Mouse (Mus musculus) spleen, adult 18-20 months (tissue): ENCODE measurements at regions not wholly inside any gene's neighbourhood (a gene's known extent, or its start where the extent isn't known, plus 50 kb on each side); places are given as distances from the start of the nearest gene placed in this dataset.

Source experiments
- DNase-seq, 2 experiments: peaks; one replicate each; pipeline ENCODE4 v3.0.0; 2022; ENCODE audit warnings: mixed read lengths in 2 of 2

- no peak for DNase-seq
These were observed 123.1 kb upstream of the Cdkn3 start for GRCm38 (mm10) chr14:46637240-46637639.

DNA sequence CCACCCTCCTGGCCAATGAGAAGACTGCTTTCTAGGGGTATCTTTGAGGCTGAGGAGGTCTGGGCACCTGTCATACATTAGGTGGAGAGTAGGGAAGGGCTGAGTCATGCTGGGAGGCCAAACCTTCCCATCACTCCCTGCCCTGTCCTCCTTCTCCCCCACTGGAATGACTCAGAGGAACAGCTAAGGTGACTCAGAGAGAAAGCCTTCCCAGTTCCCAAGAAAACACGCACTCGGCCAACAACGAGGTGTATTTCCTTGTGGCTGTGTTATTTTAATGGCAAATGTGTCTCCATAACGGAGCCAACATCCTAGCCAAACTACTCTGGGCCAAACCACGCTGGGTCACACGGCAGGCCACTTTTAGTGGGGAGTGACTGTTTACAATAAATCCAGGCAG is 124.0 kb upstream of the Cdkn3 start:
- no peak for DNase-seq

DNA sequence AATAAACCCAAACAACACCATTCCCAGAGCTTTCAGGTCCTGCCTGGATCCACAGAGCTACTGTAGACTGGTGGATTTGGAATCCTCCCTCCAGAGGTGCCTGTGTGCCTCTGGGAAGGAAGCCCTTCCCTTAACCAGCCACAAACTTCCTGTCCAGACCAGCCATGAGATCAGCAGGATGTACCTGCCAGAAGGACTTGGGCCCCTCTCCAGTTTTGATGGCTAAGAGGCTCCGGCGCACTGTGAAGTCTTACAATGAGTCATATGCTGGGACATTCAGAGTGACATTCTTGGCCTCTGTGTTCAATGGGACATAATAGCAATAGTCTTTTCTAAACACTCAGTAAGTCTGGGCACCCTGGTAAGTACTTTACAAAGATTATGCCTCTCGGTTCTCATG is 125.0 kb upstream of the Cdkn3 start:
- no peak for DNase-seq

DNA sequence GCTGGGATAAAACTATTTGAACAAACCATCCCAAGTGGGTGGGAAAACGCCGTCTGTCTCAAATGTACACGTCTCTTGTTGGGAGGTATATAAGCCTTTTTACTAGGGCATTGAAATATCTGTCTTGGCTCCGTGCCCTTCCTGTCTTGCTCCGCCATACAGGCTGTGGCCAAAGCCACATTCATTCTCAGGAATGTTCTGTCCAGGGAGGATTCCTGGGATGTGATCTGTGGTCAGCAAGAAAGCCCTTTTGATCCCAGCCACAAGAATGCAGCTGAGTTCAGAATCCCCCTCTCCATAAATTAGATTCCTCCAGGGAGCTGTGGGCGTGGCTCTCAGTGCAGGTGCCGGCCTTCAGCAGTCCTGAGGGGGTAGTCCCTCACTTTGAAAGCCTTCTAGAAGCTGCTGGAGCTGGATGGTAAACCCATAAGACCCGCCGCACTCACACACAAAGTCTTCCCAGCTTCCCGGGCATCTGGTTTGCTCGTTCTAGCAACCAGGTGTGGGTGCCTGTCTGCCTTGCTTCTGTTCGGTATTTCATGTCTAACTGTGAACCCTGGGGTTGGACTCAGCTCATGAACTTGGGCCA is 125.6 kb upstream of the Cdkn3 start:
- DNase-seq = no peak

GRCm38 (mm10) chr14:46634251-46634650 is 126.1 kb upstream of the Cdkn3 start:
- DNase-seq = no peak

- DNase-seq = no peak
These were observed 132.7 kb upstream of the Cdkn3 start for GRCm38 (mm10) chr14:46627690-46628089.

- no peak for DNase-seq
These were observed 134.6 kb upstream of the Cdkn3 start for GRCm38 (mm10) chr14:46625760-46626159.

GRCm38 (mm10) chr14:46623645-46624044 is 136.7 kb upstream of the Cdkn3 start:
- DNase-seq = no peak

DNA sequence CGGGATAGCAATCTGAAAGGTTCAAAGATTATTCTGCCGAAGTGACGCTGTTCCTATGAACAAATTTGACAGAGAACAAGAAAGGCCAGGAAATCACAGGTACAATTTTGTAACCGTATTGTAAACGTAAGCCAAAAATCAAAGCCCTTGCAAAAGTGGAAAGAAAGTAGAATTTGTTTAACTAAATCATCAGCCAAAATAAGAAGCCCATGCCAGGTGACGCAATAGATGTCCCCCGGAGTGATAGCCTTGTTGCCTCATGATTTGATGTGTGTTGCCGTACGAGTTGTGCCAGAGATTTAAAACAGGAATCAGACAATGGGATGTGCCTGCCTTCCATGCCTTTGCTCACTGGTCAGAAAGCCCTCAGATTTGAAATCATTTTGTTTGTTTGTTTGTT is 144.3 kb upstream of the Cdkn3 start:
- no peak for DNase-seq

- DNase-seq = no peak
These were observed 145.4 kb upstream of the Cdkn3 start for GRCm38 (mm10) chr14:46614936-46615335.

DNA sequence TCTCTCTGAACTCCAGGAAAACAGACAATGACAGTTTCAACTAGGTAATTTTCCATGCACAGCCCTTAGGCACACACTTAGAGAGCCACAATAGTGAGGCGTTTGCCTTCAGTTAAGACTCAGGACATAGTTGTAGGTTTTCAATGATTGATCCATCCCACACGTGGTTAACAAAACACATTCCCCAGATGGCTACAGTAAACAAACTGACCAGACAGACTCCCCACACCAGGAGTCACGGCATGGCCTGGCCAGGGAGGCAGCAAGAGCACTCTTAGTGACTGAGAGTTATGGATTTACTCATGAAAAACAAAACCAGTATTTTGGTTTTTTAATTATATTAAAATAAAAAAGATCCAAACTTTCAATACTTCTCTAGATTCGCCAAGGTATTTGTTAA is 146.6 kb upstream of the Cdkn3 start:
- DNase-seq = no peak

DNA sequence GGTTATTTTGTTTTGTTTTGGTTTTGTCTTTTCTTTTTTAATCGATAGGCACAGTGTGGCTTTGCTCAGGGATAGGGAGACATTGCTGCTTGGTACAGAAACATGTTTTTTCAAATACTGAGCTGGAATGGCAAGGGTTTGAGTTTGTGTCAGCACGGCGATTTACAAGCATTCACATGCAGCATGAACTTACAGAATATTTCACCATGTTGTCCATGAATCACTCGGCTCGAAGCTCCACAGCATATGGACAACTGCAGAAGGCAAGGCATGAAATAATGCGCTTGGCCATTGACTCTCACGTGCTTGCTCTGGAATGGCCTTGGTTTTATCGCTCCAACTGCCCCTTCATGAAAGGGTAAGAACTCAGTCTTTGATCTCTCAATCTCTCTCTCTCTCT is 147.1 kb upstream of the Cdkn3 start:
- no peak for DNase-seq

DNA sequence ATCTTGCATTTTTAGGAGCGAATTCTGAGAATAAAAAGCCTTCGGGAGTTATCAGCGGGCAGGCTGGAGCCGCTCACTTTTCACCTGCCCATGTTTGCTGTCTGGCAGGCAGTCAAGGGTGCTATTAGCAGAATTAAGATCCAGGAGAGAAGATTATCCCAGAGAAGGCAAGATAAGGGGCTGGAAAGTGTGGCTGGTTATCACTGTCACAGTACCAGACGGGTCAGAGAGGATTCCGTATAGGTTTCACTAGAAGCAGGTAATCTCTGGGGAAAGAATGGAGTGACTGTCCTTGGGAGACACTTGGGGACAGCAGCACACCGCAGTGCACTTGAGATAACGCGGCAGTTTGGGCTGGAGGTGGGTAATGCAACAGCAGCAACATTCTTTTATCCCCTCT is 147.8 kb upstream of the Cdkn3 start:
- DNase-seq = no peak

GRCm38 (mm10) chr14:46610926-46611325 is 149.4 kb upstream of the Cdkn3 start:
- no peak for DNase-seq

DNA sequence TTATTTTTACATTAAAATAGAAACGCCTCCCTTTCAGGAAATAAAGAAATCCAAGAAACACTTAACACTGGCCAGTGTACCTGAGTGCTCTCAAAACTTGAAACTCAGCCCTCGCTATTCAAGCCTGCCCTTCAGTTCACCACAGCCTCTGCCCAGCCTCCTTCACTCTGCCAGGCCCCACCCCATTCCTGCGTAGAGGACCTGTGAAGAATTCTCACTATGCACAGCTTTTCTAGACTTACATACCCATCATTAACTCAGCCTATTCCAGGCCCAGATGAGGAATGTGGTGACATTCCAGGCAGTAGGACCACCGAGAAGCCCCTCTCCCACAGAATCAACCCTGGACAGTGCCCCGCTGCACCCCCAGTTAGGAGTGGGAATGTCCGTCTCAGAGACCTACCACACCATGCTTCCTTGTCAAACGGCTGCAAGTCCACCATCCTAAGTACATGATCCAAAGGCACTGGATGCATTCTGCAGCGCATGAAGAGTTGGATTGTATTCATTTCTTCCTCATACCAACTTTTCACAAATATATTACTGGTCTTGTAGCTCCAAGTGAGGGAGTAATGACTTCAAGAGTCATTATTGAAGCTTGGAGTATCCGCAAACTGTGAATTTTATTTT is 150.0 kb upstream of the Cdkn3 start:
- no peak for DNase-seq

- DNase-seq = no peak
These were observed 153.6 kb upstream of the Cdkn3 start for GRCm38 (mm10) chr14:46606694-46607093.

DNA sequence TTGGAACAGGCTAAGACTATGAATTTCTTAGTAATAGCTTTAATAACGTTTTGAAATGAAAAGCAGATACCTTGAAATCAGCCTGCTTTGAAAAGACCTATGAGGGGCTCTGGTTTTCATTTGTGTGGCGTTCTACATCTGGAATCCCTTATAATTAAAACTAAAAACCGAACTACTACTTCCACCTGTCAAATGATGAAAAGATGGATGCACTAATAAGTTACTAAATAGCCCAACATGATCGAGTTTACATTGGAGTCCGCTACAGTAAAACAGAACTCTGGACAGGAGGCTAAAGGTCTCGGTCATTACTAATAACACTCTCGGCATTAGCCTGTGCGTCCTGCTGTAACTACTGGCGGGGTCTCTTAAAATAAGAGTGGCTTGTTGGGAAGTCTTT is 154.3 kb upstream of the Cdkn3 start:
- no peak for DNase-seq

DNA sequence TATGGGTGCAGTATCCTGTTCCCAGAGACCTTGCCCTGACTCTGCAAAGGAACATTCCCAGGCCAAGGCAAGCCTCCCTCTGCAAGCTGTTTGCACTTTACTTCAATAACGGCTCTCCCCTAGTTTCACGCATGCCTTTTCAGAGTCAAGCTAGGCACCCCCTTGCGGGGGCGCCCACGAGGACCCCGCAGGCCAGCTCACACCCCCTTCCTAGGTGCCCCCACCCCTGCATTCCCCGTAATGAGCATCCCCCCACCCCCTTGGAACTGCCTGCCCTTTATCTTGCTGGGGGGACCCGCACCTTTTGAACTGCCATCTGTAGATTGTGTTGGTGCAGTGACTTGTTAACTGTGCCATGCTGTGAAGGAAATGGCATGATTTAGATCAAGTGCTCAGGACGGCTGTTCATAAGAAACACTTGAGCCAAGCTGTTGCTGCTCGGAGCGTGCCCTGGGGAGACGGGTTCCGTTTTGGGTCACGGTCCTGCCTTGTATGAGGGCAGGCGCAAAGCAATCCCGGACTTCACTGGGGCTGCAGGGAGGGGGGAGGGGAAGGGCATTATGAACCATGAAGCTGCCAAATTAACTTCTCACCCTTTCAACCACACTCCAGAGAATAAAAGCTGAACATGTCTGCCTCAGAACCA is 155.3 kb upstream of the Cdkn3 start:
- no peak for DNase-seq

GRCm38 (mm10) chr14:46604156-46604885 is 156.0 kb upstream of the Cdkn3 start:
- DNase-seq = no peak

DNA sequence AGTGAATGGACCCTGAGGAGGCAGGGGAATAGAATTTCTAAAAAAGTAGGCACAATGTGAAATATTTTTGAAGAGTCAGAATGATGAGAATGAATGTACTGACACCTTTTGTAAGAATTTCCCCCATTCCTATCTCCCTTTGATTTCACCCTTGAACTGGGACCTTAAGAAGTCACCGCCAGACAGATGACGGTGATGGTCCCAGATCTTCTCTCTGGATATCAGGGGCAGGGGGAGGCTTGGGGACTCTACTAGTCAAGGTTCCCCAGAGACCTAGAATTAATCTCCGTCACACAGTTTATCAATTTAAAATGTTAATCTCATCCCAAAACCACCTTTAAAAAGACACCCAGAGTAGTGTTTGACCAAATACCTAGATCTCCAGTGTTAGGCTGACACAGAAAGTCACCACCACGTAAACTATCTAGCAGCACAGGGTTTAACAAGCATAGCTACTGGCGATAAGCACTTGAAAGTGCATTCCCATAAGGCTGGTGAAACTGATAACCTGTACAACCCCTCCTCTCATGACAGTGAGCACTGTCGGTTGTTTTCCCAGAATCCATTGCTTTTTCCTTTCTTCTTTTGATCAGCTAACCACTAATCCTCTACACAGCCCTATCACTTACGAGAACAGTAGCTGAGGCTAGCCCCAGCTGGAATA is 163.5 kb upstream of the Cdkn3 start:
- no peak for DNase-seq

GRCm38 (mm10) chr14:46594151-46594550 is 166.2 kb upstream of the Cdkn3 start:
- DNase-seq = no peak

DNA sequence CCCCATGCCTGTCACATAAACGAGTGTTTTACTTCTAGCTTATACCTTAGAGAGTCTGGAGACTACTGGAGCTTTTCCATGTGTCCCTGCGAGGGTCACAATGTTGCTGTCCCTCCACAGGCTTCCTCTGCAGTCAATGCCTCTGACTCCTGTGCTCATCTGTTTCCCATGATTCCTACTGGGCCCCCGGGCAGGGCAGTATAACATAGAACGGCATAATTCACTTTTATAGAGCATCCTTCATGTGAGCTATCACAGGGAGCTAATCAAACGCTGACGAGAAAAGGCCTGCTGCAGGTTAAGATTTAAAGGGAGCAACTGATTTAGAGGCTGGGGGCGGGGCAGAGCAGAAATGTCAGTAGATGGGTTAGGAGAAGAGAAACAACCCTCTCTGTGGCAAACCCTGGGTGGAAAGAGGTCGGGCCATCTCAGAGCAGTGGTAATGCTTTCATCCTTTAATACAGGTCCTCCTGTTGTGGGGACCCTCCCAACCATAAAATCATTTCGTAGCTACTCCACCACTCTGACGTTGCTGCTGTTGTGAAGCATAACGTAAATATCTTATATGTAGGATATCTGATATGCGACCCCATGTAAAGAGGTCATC is 168.5 kb upstream of the Cdkn3 start:
- no peak for DNase-seq

- DNase-seq = no peak
These were observed 169.1 kb upstream of the Cdkn3 start for GRCm38 (mm10) chr14:46591211-46591610.
